Mouse (Mus musculus): ENCODE results near the gene Amigo3.

Amigo3 gene

DNA sequence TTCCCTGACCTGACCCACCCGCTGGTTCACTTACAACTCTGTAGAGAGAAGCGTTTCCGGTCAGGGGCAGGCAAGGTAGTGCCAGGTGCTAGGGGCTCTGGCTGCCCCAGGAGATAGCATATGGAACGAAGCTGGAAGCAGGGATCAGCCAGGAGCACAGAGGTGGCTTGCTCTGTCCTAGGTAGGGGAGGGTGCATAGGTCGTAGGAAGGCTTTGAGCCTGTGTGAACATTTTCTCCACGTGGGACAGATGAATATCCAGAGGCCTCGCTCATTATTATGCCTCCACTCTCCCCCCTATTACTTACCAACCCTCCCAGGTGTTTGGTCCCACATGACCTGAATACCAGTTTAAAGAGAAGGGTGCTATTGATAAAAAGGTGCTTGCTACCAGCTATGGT is 548 bp upstream of the Amigo3 start:
- no peak for DNase-seq (ENCODE audit: low read depth, low spot score)

DNA sequence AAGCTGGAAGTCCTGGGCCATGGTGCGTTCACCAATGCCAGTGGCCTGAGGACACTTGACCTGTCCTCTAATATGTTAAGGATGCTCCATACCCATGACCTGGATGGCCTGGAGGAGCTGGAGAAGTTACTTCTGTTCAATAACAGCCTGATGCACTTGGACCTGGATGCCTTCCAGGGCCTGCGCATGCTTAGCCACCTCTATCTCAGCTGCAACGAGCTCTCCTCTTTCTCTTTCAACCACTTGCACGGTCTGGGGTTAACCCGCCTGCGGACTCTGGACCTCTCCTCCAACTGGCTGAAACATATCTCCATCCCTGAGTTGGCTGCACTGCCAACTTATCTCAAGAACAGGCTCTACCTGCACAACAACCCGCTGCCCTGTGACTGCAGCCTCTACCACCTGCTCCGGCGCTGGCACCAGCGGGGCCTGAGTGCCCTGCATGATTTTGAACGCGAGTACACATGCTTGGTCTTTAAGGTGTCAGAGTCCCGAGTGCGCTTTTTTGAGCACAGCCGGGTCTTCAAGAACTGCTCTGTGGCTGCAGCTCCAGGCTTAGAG is 786 bp downstream of the Amigo3 start:
- no peak for DNase-seq (ENCODE audit: low read depth, low spot score)

DNA sequence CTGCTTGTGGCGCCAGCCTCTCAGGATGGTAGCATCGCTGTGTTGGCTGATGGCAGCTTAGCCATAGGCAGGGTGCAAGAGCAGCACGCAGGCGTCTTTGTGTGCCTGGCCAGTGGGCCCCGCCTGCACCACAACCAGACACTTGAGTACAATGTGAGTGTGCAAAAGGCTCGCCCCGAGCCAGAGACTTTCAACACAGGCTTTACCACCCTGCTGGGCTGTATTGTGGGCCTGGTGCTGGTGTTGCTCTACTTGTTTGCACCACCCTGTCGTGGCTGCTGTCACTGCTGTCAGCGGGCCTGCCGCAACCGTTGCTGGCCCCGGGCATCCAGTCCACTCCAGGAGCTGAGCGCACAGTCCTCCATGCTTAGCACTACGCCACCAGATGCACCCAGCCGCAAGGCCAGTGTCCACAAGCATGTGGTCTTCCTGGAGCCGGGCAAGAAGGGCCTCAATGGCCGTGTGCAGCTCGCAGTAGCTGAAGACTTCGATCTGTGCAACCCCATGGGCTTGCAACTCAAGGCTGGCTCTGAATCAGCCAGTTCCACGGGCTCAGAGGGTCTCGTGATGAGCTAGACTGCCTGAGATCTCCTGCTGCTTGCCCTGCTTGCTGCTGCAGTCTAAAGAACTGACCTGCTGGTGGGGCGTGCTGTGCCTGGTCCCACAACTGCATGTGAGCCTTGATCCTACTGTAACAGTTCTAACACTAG is 1.5 kb downstream of the Amigo3 start:
- no peak for DNase-seq (ENCODE audit: low read depth, low spot score)

DNA sequence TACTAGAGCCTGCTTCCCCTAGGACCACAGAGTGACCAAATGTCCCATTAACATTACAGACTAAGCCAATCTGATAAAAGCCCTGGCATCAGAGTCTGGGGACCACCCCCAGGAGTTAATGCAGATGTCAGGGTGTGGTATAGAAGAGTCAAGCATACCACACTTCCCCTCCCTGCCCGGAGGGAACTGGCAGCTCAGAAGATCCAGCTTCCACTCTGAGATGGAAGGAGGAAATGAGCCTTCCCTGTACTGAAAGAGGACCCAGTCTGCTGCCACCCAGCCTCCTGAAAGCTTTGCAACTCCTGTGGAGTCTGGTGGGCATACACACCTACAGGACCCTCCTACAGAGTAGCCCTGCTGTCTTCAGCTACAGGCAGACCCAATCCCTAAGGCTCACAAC is 2.1 kb downstream of the Amigo3 start:
- no peak for DNase-seq (ENCODE audit: low read depth, low spot score)

DNA sequence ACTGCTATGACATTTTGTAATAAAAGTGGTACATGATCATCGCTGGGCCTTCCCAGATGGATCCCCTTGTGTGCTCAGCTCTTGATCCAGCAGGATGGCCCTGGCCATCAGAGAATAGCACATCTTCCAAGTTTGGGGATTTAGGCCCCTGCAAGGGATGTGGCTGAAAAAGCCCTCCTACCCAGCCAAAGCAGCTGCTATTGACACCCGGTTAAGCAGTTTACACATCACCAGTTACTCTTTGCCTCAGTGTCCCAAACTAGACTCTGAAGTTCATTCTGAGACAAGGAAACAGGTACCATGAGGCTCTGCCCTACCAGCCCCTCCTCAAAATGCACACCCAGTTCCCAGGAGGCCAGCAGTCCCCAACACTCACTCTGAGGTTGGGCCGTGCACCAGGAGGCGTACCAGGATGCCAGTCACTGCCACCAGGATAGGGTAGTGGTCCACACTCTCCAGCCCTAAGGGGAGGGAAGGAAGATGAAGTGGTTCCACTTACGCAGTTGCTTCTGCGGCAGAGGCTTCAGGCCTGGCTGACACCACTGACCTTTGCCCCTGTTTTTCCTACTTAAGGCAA is 2.8 kb downstream of the Amigo3 start:
- no peak for DNase-seq (ENCODE audit: low read depth, low spot score)

DNA sequence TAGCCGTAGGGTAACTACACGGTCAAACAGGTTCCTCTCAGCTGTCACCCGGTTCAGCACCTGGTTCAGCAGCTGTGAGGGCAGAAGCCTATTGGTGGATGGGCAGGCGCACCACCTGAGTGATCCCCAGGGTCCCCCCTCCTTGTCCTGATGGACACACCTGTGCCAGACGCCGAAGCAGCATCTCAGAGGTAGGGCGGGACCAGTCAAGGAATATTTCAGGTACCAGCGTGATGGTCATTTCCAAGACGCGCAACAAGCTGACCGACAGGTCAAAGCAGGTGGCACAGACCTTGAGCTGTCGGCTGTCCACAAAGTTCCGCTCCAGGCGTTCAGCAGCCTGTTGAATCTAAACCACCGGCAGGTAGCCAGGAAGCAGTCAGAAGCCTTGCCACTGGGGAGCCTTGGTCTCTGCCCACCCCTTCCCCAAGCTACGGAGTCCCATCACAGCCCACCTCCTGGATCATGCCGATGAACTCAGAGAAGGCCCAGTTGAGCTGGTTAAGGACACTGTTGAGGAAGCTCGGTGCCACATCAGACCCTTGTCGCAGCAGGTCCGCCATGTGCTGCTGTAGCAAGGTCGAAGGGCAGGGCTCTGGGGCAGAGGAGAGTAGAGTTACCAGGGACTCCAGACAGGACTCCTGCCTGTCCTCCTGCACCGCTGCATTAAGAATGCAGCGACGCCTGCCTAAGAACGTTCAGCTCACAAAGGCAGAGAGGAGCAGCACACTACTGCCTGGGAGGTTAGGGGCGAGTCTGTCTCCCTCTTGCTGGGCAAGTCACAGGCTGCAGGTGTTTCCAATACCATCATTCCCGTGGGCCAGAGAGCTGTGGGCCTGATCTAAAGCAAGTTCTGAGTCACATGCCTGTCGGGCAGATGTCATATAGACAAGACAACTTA is 3.7 kb downstream of the Amigo3 start:
- DNase-seq (ENCODE audit: low read depth, low spot score), result no peak

DNA sequence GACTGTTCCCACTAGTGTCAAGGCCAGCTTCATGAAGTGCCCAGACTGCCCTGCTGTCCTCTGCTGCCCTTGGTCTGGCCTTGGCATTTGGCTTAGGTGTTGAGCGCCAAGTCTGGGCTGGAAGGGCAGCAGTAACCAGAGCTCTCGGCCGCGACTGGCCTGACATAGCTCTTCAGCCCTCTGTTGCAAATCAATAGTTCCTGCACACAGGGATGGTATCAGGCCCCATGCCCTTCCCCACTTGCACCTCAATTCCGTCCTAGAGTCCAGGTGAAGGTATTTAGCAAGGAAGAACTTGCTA is 4.3 kb downstream of the Amigo3 start:
- no peak for DNase-seq (ENCODE audit: low read depth, low spot score)

DNA sequence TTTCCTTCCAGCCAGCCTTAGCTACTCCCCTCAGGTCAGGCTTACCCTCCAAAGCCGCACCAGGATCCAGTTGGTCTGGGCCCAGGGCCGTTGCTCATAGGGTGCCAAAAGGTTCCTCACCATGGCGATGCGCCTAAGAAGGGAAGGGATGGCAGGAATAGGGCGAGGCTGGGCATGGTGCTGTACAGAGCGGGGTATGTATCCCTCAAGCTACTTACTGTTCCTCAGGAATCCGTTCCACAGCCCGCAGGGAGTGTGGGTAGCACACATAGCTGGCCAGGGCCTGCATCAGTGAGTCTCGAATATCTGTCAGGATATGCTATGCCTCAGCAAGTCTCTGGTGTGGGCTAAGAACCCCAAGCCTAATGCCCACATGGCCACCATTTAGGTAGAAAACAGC is 5.3 kb downstream of the Amigo3 start:
- DNase-seq (ENCODE audit: low read depth, low spot score), result no peak

DNA sequence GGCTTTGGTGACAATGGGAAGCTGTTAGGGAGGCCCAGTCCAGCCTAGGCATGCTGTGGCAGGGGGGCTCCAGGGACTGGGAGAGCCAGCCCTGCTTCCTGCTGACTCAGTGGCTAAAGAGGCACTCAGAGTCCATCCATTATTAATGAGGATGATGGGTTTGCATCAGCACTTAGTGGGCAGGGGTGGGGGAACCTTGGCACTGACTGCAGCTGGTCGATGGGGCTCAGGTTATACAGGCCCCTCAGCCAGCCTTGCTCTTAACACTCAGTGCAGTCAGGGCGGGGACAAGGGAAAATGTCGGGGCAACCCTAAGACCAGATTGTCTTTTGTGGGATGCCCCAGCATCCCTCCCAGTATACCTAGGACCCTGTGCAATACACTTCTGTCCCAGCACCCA is 9.2 kb downstream of the Amigo3 start:
- no peak for DNase-seq (ENCODE audit: low read depth, low spot score)

DNA sequence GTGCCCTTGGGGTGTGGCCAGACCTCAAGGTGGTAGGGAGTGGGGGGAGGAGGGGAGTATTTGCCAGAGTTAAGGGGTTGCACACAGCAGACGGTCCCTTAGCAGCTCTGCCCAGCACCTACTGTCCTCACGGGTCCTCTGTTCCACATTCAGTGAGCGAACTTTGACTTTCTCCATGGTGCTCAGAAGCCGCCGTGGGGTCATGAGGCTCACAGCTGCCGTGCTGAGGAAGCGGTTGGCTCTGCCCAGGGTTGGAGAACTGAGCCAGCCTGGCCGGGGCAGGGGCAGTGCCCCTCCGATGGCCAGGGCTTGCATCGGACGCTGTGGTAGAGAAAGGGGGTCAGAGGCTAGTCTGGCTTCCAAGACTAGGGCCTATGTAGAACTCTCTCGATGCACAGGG is 10.4 kb downstream of the Amigo3 start:
- no peak for DNase-seq (ENCODE audit: low read depth, low spot score)

DNA sequence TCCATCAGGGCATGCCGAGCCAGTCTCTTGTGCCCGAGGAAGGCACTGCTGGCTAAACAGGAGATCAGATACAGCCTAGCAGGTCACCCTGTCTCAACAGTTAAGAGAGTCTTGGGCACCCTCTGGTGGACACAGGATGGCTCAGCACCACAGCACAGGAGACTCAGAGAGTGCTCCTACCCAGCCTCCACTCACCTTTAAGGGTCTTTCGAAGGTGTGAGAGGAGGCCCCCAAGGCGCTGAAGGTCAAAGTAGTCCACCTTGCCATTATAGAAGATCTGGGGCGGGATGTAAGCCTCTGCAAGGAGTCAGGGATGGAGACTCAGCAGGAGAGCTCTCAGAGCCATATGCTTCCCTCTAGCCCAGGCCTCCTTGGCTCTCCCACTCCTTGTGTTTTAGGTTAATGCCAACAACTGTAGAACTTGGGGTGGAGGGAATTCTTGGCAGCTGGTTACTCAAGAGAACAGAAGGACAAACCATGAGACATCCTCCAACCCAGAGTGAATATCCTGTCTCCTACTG is 12.6 kb downstream of the Amigo3 start:
- no peak for DNase-seq (ENCODE audit: low read depth, low spot score)

DNA sequence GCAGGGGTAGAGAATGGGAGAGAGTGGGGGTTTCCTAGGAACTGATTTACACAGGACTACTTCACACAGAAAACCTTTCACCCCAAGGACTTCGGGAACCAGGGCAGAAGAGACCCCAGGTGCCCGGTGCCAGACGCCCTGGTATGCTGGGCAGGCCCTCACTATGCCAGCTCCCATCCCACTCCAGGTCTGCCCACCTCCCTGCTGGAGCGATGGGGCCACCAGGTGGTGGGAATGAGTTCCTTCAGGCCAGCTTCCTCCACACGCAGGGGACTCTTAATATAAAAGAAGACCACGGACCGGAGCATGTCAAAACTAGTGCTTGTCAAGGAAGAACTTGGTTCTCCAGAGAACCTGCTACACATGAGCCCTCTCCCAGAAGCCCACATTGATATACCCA is 14.2 kb downstream of the Amigo3 start:
- no peak for DNase-seq (ENCODE audit: low read depth, low spot score)

DNA sequence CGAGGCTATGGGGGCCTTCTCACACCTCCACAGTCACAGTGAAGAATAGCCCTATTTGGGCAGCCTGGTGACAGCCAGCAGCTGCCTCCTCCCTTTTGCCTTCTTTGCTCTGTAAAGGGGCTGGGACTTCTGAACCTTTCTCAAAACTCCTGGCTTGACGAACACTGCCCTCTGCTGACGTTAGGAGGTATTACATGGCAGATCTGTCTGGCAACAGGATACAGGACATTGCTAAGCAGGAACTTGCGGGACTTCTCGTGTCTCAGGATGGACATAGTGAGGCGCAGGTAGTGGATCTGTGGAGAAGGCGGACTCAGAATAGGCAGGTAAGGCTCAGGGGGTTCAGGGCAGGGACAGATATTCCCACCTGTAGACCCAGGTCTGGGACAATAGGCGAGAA is 14.9 kb downstream of the Amigo3 start:
- DNase-seq (ENCODE audit: low read depth, low spot score), result peak; percentile 82

DNA sequence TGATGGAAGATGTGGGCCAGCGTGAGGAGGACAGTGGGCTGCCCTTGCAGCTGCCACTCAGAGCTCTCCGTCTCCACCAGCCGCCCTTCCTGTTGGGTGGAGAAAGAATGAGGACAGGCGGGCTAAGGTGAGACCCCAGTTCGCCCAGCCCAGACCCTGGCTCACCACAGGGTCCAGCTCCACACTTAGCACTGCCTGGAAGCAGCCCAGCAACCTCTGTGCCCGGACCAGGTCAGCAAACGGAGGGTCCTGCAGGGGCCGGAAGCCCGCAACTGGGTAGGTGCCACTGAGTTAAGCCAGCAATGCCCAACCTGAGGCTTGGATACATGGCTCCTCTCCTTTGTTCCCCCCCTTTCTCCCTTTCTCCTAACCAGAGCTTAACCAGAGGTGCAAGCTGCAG is 16.0 kb downstream of the Amigo3 start:
- DNase-seq (ENCODE audit: low read depth, low spot score), result no peak

DNA sequence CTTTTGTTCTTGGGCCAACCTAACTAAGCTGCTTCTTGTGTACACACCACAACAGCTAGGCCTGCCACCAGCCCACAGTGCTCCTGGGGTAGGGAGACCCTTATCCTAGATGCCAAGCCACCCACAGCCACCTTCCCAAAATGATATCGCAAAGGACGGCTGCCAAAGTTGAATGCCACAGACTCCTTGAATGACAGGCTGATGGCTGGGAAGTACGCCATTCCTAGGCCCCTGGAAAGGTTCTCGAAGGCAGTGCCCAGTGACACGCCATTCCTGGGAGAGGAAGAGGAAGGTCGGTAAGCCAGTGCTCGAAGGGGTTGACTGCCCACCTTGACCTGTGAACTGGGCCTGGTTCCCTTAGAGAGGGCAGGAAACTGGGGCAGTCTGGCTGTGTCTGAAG is 16.6 kb downstream of the Amigo3 start:
- DNase-seq (ENCODE audit: low read depth, low spot score), result no peak

DNA sequence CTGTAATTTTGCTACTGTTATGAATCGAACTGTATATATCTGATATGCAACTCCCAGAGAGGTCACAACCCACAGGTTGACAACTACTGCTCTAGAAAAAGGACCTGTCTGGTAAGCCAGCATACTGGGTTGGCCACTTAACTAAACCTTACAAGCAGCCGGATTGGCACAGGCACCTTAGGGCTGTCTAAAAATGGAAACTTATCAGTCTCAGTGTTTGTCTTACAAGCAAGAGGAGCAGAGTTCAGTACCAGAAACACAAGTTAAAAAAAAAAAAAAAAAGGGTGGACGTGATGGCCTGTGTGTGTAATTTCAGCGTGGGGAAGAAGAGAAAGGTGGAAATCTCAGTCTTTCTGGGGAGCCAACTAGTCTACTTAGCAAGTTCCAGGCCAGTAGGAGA is 18.8 kb downstream of the Amigo3 start:
- no peak for DNase-seq (ENCODE audit: low read depth, low spot score)

DNA sequence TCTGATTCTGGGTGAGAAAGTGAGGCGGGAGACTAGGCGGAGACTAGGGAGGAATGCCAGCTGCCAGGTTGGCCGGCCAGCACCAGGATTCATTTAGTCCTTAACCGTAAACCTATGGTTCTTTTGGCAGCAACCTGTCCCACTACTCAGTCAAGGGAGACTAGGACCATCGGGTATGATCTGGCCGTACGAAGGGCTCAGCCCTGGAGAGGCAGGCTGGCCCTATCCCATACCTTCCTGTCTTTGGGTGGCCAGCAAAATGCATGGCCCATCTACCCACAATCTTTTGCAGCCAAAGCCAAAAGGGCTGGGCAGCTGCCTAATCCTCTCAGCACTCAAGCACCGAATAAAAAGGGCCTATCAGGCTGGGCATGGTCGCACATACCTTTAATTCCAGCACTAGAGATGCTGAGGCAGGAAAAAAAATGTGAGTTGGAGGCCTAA is 19.5 kb downstream of the Amigo3 start:
- DNase-seq (ENCODE audit: low read depth, low spot score), result no peak

DNA sequence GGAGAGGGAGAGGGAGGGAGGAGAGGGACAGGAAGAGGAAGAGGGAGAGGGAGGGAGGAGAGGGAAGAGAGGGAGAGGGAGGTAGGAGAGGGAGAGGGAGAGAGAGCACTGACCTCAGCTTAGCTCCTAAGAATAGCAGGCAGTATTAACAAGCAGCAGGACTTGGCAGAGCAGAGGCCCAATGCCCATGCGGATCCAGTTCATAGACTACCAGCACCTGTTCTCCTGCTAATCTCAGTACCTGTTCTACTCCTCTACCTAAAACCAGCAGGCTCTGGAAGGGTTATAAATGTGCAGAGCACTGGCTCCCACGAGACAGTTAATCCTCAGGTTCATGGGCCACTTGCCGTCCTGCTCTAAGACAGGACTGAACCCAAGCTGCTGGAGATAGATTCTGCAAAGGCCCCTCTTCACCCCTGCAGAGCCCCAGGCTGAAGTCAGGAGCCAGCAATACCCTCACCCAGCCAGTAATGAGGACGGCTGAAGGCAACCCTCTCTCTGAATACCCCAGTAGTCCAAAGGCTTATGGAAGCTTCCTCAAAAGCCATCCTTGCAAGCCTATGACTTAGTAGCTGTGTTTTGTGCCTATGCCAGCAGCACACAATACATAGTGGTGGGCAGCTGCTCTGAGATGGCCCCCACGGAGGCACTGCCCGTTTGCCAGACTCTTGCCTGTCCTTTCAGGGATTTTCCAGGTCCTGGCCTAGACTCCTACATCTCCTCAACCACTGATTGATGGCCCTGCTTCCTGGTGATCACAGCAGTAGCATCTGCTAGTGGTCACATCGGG is 20.4 kb downstream of the Amigo3 start:
- no peak for DNase-seq (ENCODE audit: low read depth, low spot score)

DNA sequence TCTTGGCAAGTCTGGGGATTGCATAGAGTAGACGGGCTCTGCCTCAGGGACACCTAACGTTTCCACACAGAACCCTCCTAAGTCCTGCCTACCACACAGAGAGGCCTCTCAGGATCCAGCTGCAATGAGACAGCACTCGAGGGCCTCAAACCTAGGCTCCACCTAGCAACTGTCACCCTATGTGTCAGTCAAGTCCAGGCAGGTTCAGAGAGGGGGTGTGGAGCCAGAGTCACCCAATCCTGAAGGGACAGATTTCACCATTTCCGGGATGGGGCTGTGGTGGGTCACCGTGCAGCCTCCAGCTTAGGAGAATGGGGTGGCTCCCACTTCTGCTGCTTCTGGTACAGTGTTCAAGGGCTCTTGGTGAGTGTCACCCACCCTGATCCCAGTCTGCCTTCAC is 27.2 kb downstream of the Amigo3 start, which contains the start of gene Mst1:
Mst1 (plus strand) TSS at position 269 of the 400 bp plus-strand sequence.
- DNase-seq (ENCODE audit: low read depth, low spot score), result peak; percentile 91

DNA sequence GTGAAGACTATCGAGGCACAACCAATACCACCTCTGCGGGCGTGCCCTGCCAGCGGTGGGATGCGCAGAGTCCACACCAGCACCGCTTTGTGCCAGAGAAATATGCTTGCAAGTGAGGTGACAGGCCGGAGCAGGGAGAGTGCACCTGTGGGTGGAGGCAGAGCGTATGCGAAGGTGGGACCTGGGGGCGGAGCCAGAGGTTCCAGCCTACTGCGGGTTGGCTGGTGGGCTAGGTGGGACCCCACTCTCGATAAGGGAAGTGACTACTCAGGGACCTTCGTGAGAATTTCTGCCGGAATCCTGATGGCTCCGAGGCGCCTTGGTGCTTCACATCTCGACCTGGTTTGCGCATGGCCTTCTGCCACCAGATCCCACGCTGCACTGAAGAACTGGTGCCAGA is 29.6 kb downstream of the Amigo3 start:
- DNase-seq (ENCODE audit: low read depth, low spot score), result no peak

DNA sequence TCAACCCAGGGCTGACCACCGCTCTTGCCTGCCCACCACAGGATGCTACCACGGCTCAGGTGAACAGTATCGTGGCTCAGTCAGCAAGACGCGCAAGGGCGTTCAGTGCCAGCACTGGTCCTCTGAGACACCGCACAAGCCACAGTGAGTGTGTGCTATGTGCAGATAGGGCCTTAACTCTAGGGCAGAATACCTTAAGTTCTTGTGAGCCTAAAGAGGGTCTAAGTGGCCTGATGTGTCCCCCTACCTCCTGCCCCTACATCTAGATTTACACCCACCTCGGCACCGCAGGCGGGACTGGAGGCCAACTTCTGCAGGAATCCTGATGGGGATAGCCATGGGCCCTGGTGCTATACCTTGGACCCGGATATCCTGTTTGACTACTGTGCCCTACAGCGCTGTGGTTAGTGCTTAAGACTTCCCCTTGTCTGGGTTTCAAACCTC is 30.1 kb downstream of the Amigo3 start, which contains the start of gene Rnf123:
Rnf123 (minus strand) TSS at position 359 of the 444 bp plus-strand sequence.
- no peak for DNase-seq (ENCODE audit: low read depth, low spot score)

All from c-Kit-negative CD71-positive TER-119-positive erythroid progenitor cells, embryonic 14.5 days (primary cell).